Mouse (Mus musculus) hindbrain, embryonic 13.5 days (tissue): ENCODE data around the gene Exoc2. TPM values are rescaled to one million over a fixed set of nuclear protein-coding genes. Genes with fewer than 3 reads are reported as not detected.
A peak's percentile ranks its signal among the peaks of the same experiment; 100 is the strongest.

Experiments
- ATAC-seq: fragments of 200-750 bp; cut with Nextera tagmentation; 2 replicates; pipeline ENCODE4 v1.8.0; 2017; ENCODE audit warnings: moderate TSS enrichment; ENCODE audit not compliant: low FRiP score
- H3K27ac ChIP-seq: fragments of 300-500 bp; sonication (generic); 2 replicates; pipeline ENCODE4 v1.5.1; 2015; ENCODE audit warnings: inconsistent platforms, mild to moderate bottlenecking, moderate library complexity
- H3K27me3 ChIP-seq: fragments of 300-500 bp; sonication (generic); 2 replicates; pipeline ENCODE4 v1.6.1; 2015; ENCODE audit warnings: mild to moderate bottlenecking, inconsistent platforms
- H3K36me3 ChIP-seq: fragments of 300-500 bp; sonication (generic); 2 replicates; pipeline ENCODE4 v1.6.1; 2015; ENCODE audit warnings: mild to moderate bottlenecking, inconsistent platforms
- H3K4me1 ChIP-seq: fragments of 300-500 bp; sonication (generic); replicated peaks from 2 replicates; pipeline ENCODE4 v1.6.1; 2015; ENCODE audit warnings: inconsistent platforms
- H3K4me2 ChIP-seq: fragments of 300-500 bp; sonication (generic); 2 replicates; pipeline ENCODE4 v1.6.1; 2015; ENCODE audit warnings: inconsistent platforms, mild to moderate bottlenecking, moderate library complexity
- H3K4me3 ChIP-seq: fragments of 300-500 bp; sonication (generic); 2 replicates; pipeline ENCODE4 v1.5.1; 2015; ENCODE audit warnings: mild to moderate bottlenecking, inconsistent platforms
- H3K9ac ChIP-seq: fragments of 300-500 bp; sonication (generic); 2 replicates; pipeline ENCODE4 v1.6.1; 2015; ENCODE audit warnings: mild to moderate bottlenecking, inconsistent platforms
- H3K9me3 ChIP-seq: fragments of 300-500 bp; sonication (generic); 2 replicates; pipeline ENCODE4 v1.6.1; 2016; ENCODE audit warnings: inconsistent platforms
- WGBS: fragments of 180-500 bp; shearing (Covaris S2); methylation state at CpG from one replicate; pipeline ENCODE4 v1.1.7; 2015; 5-methylcytosine and 5-hydroxymethylcytosine counted together
- polyA plus RNA-seq: library from polyadenylated mRNA; unstranded; fragments of >200 nt; fragmentation: Nextera tagmentation; extraction: Ambion mirVana; gene quantifications from 2 replicates; pipeline ENCODE4 v1.2.1, GENCODE M21; 2015

Exoc2 gene
- 47.0 and 48.4 TPM in 2 replicates for polyA plus RNA-seq

- Histone ChIP-seq H3K27me3 (no peaks in the 10 kb centered on the region), H3K4me1 (peaks cover 22% of the 10 kb centered on the region), H3K27ac (peak within 1 kb of the TSS; percentile 89), H3K4me2 (peak within 1 kb of the TSS; percentile 63), H3K9ac (peak within 1 kb of the TSS; percentile 89), H3K4me3 (peak within 1 kb of the TSS; percentile 90), H3K36me3 (no peaks in the 10 kb centered on the region), H3K9me3 (no peaks in the 10 kb centered on the region)
- peak; percentile 99 for ATAC-seq
- under 1% methylated on average over 54 of the region's 54 CpGs for WGBS
Observed at GRCm38 (mm10) chr13:30973501-30974246, at the start of gene Exoc2, which contains the start of gene Gm5447. Exoc2 (minus strand) TSS chr13:30974093. Gm5447 (plus strand) TSS chr13:30974204.

DNA sequence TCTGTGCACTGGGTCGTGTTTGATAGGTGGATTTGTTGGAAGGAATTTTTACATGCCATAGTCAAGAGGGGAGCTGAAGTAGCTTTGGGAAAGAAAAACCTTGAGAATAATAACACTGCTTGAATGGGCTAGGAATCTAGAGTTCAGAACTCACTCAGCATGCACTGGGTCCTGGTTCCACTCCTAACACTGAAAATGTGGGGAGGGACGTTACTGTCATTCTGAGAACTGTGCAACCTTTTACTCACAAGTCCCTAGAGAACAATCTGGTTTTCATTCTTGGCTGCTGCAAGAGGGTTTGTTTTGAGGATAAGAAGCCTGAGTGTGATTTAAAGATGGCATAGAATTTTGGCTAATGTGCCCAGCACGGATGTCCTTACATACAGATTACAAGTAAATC, 49.8 kb upstream of the Exoc2 start:
- 82% methylated on average over 3 of the region's 3 CpGs for WGBS

GRCm38 (mm10) chr13:31021927-31022326, 48.0 kb upstream of the Exoc2 start:
- no peak for ATAC-seq
- no peaks in the 10 kb centered on the region for H3K27me3 ChIP-seq
- no peak overlapping the region for H3K9ac ChIP-seq
- H3K27ac ChIP-seq, result no peak overlapping the region
- H3K4me2 ChIP-seq, result no peak overlapping the region
- no peaks in the 10 kb centered on the region for H3K4me1 ChIP-seq
- H3K9me3 ChIP-seq, result no peaks in the 10 kb centered on the region
- WGBS, result 79% methylated on average over 6 of the region's 6 CpGs
- H3K4me3 ChIP-seq, result no peak overlapping the region
- H3K36me3 ChIP-seq, result no peaks in the 10 kb centered on the region

More for the DNA sequence above, 49.8 kb upstream of the Exoc2 start:
- no peaks in the 10 kb centered on the region for H3K4me1 ChIP-seq
- H3K4me2 ChIP-seq, result no peak overlapping the region
- no peak overlapping the region for H3K9ac ChIP-seq
- H3K27ac ChIP-seq, result no peak overlapping the region
- no peaks in the 10 kb centered on the region for H3K36me3 ChIP-seq
- H3K27me3 ChIP-seq, result no peaks in the 10 kb centered on the region
- H3K9me3 ChIP-seq, result no peaks in the 10 kb centered on the region
- ATAC-seq, result no peak
- no peak overlapping the region for H3K4me3 ChIP-seq

DNA sequence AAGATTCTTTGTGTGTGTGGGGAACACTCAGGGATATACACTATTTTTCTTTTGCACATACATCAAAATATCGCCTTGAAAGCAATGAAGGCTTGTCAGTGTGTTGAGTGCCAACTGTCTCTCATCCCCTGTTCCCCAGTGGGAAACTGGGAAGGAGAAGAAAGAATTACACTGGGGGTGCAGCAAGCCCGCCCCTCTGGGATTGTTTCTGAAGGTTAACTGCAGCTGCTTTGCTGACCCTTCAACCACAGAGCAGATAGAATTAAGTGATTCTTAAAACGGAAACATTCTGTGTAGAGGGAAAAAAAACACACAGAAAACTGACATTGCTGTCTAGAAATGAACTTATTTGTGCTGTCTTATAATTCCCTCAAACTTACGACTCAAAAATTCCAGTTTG, 47.6 kb upstream of the Exoc2 start:
- Histone ChIP-seq H3K27ac (no peak overlapping the region), H3K4me1 (no peaks in the 10 kb centered on the region), H3K9me3 (no peaks in the 10 kb centered on the region), H3K36me3 (no peaks in the 10 kb centered on the region), H3K4me3 (no peak overlapping the region), H3K4me2 (no peak overlapping the region), H3K9ac (no peak overlapping the region), H3K27me3 (no peaks in the 10 kb centered on the region)
- whole genome bisulfite sequencing, result 70% methylated on average over 4 of the region's 4 CpGs
- no peak for ATAC-seq

DNA sequence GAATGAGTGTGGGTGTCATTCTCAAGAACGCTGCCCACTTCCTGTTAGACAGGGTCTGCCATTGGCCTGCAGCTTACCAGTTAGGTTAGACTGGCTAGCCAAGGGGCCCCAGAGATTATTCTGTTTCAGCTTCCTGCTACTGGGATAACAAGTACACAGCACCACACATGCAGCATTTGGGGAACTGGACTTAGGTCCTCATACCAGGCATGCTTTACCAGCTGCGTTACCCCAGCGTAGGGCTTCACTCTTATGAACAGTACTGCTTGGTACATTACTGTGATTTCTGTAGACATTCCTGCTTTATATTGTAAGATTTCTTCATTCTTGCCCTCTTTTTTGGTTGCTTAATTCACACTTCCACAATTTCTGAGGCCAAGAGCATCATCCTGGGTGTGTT, 43.7 kb upstream of the Exoc2 start:
- no peak overlapping the region for H3K4me3 ChIP-seq
- no peak for ATAC-seq

GRCm38 (mm10) chr13:31004995-31005394, 31.1 kb upstream of the Exoc2 start:
- Histone ChIP-seq H3K36me3 (no peaks in the 10 kb centered on the region), H3K27me3 (no peaks in the 10 kb centered on the region), H3K9me3 (no peaks in the 10 kb centered on the region), H3K4me2 (no peak overlapping the region), H3K9ac (no peak overlapping the region), H3K4me3 (no peak overlapping the region), H3K27ac (no peak overlapping the region), H3K4me1 (no peaks in the 10 kb centered on the region)
- no peak for ATAC-seq
- WGBS, result 77% methylated on average over 4 of the region's 4 CpGs

More for the DNA sequence above, 43.7 kb upstream of the Exoc2 start:
- no peak overlapping the region for H3K27ac ChIP-seq
- no peaks in the 10 kb centered on the region for H3K36me3 ChIP-seq
- H3K4me1 ChIP-seq, result no peaks in the 10 kb centered on the region
- no peaks in the 10 kb centered on the region for H3K9me3 ChIP-seq
- no peaks in the 10 kb centered on the region for H3K27me3 ChIP-seq
- no peak overlapping the region for H3K4me2 ChIP-seq
- WGBS, result 89% methylated on average over 3 of the region's 3 CpGs
- no peak overlapping the region for H3K9ac ChIP-seq

DNA sequence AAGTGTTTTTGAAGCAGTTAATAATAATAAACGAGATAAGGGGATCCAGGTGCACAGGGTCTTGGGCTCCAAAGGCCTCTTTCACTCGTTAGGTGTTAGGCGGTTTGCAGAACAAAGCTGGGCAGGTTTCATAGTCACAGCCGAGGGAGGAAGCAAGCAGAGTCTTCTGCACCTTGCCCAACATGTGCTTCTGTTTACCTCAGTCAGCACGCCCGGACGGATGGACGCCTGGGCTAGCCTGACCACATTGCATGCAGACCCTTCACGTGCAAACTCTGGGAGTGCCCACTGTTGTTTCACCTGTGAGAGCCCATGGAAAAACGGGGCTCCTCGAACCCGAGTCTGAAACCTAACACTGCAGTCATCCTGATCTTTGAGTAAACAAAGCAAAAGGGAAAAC, 30.6 kb upstream of the Exoc2 start:
- H3K4me2 ChIP-seq, result no peak overlapping the region
- 70% methylated on average over 12 of the region's 12 CpGs for WGBS
- no peaks in the 10 kb centered on the region for H3K36me3 ChIP-seq
- no peak overlapping the region for H3K27ac ChIP-seq
- H3K4me1 ChIP-seq, result no peaks in the 10 kb centered on the region
- H3K9ac ChIP-seq, result no peak overlapping the region
- no peak overlapping the region for H3K4me3 ChIP-seq
- no peaks in the 10 kb centered on the region for H3K27me3 ChIP-seq
- no peak for ATAC-seq
- H3K9me3 ChIP-seq, result no peaks in the 10 kb centered on the region

GRCm38 (mm10) chr13:30999799-31000198, 25.9 kb upstream of the Exoc2 start:
- ATAC-seq, result no peak
- H3K4me3 ChIP-seq, result no peak overlapping the region
- no peaks in the 10 kb centered on the region for H3K9me3 ChIP-seq
- no peak overlapping the region for H3K27ac ChIP-seq
- H3K27me3 ChIP-seq, result no peaks in the 10 kb centered on the region
- no peak overlapping the region for H3K4me2 ChIP-seq
- H3K4me1 ChIP-seq, result no peaks in the 10 kb centered on the region
- 88% methylated on average over 6 of the region's 6 CpGs for WGBS
- H3K36me3 ChIP-seq, result no peaks in the 10 kb centered on the region
- no peak overlapping the region for H3K9ac ChIP-seq

GRCm38 (mm10) chr13:30997526-30998253, 23.8 kb upstream of the Exoc2 start:
- Histone ChIP-seq H3K9ac (no peak overlapping the region), H3K4me3 (no peak overlapping the region), H3K9me3 (no peaks in the 10 kb centered on the region), H3K27me3 (no peaks in the 10 kb centered on the region), H3K36me3 (no peaks in the 10 kb centered on the region), H3K4me2 (no peak overlapping the region), H3K4me1 (no peaks in the 10 kb centered on the region), H3K27ac (no peak overlapping the region)
- no peak for ATAC-seq
- 78% methylated on average over 8 of the region's 8 CpGs for WGBS

- Histone ChIP-seq H3K4me3 (no peak overlapping the region), H3K36me3 (no peaks in the 10 kb centered on the region), H3K27me3 (no peaks in the 10 kb centered on the region), H3K9ac (no peak overlapping the region), H3K4me2 (no peak overlapping the region), H3K27ac (no peak overlapping the region), H3K9me3 (no peaks in the 10 kb centered on the region), H3K4me1 (no peaks in the 10 kb centered on the region)
- no peak for ATAC-seq
- 83% methylated on average over 6 of the region's 6 CpGs for WGBS
Observed at GRCm38 (mm10) chr13:30994249-30994858, 20.5 kb upstream of the Exoc2 start.

DNA sequence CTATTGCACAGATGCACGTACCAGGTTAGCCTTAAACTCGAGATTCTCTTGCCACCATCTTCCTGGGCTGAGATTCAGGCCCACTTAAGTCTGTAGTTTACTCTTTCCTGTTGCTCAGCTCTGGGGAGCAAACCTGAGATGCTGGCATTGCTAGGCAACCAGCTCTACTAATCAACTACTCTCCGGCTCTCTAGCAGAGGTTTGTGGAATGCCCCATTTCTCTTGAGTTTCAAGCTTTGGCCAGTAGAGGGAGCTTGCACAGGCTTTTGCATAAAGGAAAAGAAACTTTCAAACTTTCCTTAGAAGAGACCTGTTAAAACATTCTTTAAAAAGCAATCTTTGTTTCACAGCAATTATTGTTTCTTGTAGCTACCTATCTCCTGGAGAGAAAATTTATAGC, 19.9 kb upstream of the Exoc2 start:
- Histone ChIP-seq H3K9ac (no peak overlapping the region), H3K4me3 (no peak overlapping the region), H3K4me2 (no peak overlapping the region), H3K27ac (no peak overlapping the region), H3K4me1 (no peaks in the 10 kb centered on the region), H3K27me3 (no peaks in the 10 kb centered on the region), H3K36me3 (no peaks in the 10 kb centered on the region), H3K9me3 (no peaks in the 10 kb centered on the region)
- WGBS, result 32% methylated on average over 3 of the region's 3 CpGs
- peak; percentile 75; the same call in 1 of the 2 replicates for ATAC-seq

DNA sequence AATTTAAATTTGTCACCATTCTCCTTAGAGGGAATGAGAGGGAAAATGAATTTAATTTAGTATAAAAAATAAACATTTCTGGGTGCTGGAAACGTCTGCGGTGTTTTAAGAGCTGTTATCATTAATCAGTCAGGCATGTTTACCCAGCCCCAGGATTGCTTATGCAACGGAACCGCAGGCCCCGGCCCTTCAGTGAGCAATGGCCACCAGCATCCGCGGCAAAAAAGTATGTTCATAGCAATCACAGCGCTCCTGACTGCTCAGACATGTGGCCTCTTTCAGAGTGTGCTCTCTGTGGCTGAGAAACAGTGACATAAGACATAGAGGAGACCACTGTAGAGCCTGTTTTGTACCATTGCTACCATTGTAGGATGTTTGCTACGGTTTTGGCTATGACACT, 16.3 kb upstream of the Exoc2 start:
- Histone ChIP-seq H3K9ac (no peak overlapping the region), H3K4me3 (no peak overlapping the region), H3K36me3 (no peaks in the 10 kb centered on the region), H3K4me2 (no peak overlapping the region), H3K27ac (no peak overlapping the region), H3K27me3 (peaks cover 31% of the 10 kb centered on the region), H3K9me3 (no peaks in the 10 kb centered on the region), H3K4me1 (peaks cover 9% of the 10 kb centered on the region)
- WGBS, result 86% methylated on average over 9 of the region's 9 CpGs
- ATAC-seq, result no peak
